22 mouse cellular contexts compared by ENCODE assay signal in the genomic region with DNA sequence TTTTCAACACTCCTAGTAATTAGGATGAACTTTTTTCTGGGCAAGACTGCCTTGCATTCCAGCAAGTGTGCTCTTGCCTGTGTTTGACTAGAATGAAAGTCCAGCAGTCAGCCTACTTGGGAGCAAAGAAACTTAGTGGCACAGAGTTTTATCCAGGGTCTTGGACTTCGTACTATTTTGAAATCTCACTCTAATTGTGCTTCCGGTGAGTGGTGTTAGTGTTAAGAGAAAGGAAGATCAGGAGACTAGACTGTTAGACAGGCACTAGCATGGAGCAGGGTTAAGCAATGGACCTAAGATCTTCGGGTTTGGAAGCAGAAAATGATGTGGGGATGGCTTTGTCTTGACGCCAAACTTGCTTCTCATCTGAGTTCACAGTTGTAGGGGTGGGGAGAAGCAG.
"Had no signal": no experiment of that assay in that cellular context is flagged by ENCODE, and none has a peak within 500 bp of the region (broad histone marks: within the 10 kb centered on the region; RNA-seq: fewer than 3 reads in every experiment).

No protein-coding gene starts in this region.

- H3K4me3 ChIP-seq: heart, embryonic 10.5 days; heart, embryonic 12.5 days; hindbrain, embryonic 13.5 days; hindbrain, embryonic 15.5 days; kidney, embryonic 15.5 days; limb, embryonic 12.5 days had no signal

- H3K4me1 ChIP-seq: heart, embryonic 10.5 days; heart, embryonic 12.5 days; hindbrain, embryonic 13.5 days; hindbrain, embryonic 15.5 days; kidney, embryonic 15.5 days; limb, embryonic 12.5 days had no signal

- H3K27ac ChIP-seq: heart, embryonic 10.5 days; hindbrain, embryonic 13.5 days; hindbrain, embryonic 15.5 days; hindbrain, postnatal 0 days; kidney, embryonic 15.5 days; kidney, postnatal 0 days; limb, embryonic 12.5 days had no signal

- H3K9ac ChIP-seq: forebrain, postnatal 0 days; heart, embryonic 12.5 days; hindbrain, embryonic 13.5 days; hindbrain, embryonic 15.5 days; kidney, embryonic 15.5 days; limb, embryonic 12.5 days had no signal

- H3K9me3 ChIP-seq: heart, embryonic 10.5 days; heart, embryonic 12.5 days; hindbrain, embryonic 13.5 days; hindbrain, embryonic 15.5 days; kidney, embryonic 15.5 days; limb, embryonic 12.5 days had no signal

- H3K27me3 ChIP-seq: heart, embryonic 12.5 days; hindbrain, embryonic 13.5 days; hindbrain, embryonic 15.5 days; kidney, embryonic 15.5 days; limb, embryonic 12.5 days had no signal

- ATAC-seq: forebrain, postnatal 0 days; hindbrain, postnatal 0 days; intestine, embryonic 16.5 days had no signal

- DNase-seq: forebrain, postnatal 0 days; gastrocnemius, postnatal 14 days; gastrocnemius, postnatal 36 days; heart, adult 18-20 months; heart, postnatal 10 days; kidney, adult 11 months; kidney, adult 2 months; kidney, adult 9 months; kidney, postnatal 14 days; kidney, postnatal 36 days; layer of hippocampus, adult 9-11 months; layer of hippocampus, postnatal 36 days; left cerebral cortex, postnatal 4 days had no signal

- H3K4me2 ChIP-seq: heart, embryonic 12.5 days; hindbrain, embryonic 13.5 days; hindbrain, embryonic 15.5 days; kidney, embryonic 15.5 days; limb, embryonic 12.5 days had no signal

- H3K36me3 ChIP-seq: heart, embryonic 10.5 days; heart, embryonic 12.5 days; hindbrain, embryonic 13.5 days; hindbrain, embryonic 15.5 days; kidney, embryonic 15.5 days; limb, embryonic 12.5 days had no signal
